Mouse (Mus musculus) bone marrow macrophage, adult 2 months (primary cell): ENCODE results near the gene Slc10a4.

ENCODE experiments used
- CTCF ChIP-seq: IDR thresholded peaks from 2 replicates; pipeline ENCODE4 v1.5.1; 2012; ENCODE audit warnings: low read depth, mild to moderate bottlenecking, low read length, moderate library complexity
- POLR2A ChIP-seq: IDR thresholded peaks from 2 replicates; pipeline ENCODE4 v1.6.1; 2012; ENCODE audit warnings: mild to moderate bottlenecking, low read depth, low read length, borderline replicate concordance

DNA sequence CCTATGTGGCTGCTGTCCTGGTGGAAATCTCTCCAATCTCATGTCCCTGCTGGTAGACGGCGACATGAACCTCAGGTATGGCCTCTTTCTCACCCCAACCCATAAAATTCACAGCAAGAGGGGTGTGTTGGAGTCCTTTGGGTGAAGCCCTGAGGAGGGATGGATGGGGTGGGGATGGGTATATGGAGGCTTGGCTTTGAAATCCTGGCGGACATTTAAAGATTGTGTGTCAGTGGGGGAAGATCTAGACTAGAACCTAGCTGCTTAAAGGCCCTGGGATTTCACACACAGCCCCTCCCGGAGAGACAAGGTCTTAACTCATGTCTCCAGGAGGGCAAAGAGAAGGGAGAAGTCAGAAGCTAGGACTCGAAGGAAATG lies 888 bp downstream of the Slc10a4 start:
- TF ChIP-seq CTCF: no peak
- TF ChIP-seq POLR2A: no peak
